Mouse (Mus musculus) adrenal gland, adult (tissue): ENCODE measurements around the gene Sult2a7.

Experiments used
- DNase-seq, 2 experiments: peaks; one replicate each; pipeline ENCODE4 v3.0.0; 2022 to 2023; ENCODE audit warnings: low spot score in 1 of 2; ENCODE audit not compliant: inconsistent age in 2 of 2

Gene Sult2a7

DNA sequence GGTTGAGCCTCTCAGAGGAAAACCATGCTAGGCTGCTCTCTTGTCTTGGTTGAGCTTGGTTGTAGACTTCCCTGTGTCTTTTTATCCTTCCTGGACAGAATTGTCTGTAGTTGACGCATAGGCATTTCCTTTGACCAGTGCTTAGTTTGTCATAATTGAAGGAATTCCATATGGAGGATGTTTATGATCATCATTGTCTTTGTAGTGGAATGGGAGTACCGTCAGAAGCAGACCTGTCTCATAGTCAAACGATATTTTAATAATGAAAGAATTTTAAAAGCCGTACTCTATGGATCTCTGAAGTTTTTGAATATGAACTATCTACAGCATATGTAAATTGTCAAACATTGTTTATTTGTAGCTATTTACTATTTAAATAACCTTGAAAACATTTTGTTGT, at the start of gene Sult2a7:
Gene Sult2a7, minus strand, starts transcription at position 101 of the 400 bp plus-strand sequence.
- no peak for DNase-seq

DNA sequence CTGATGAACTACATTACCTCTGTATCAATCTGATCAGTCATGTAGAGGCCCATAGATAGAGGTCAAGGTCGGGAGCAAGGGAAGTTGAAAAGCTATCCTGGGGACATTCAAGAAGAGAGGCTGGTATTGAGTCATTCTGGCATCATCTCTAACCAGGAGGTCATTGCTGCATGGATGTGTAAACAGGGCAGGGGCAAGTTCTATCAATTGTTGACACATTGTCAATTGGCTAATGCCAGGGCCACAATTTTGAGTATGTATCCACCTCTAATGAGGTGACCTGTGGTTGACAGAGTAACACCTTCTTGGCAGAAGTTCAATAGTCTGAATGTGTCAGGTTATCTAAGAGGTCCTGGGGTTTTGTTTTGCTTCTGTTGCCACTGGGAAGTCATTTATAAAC, 31.2 kb upstream of the Sult2a7 start:
- no peak for DNase-seq

DNA sequence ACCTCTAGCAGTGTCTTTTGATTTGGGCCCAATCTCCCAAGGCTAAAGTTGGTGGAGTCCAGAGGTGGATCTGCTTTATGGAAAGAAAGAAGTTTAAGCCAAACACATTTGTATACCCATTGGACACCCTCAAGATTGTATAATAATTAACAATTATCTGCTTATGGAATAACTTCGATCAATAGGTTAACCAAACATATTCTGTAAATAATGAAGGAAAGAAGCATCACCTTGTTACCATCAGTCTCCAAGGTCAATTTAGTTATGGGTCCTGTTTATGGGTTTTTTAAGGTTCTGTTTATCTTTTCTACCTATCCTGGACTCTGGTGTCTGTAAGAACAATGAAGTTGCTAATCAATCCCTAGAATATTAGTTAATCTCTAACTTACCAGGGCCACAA, 28.6 kb upstream of the Sult2a7 start:
- no peak for DNase-seq

DNA sequence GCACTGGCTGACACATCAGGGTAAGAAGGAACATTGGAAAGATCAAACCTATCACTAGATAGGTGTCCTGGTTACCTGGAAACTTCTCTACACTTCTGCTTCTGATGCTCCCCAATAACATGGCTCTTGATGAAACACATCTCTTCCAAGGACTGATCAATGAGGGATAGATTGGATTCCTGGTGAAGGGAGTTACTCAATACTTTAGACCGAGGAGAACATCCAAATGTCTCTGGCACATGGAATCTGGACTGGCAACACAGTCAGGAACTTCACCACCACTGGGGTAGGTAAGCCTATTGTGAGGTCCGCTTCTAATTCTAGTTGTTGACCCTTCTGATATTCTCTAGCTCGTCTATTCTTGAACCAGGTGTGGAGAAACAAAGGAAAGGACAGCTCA, 24.3 kb upstream of the Sult2a7 start:
- no peak for DNase-seq

DNA sequence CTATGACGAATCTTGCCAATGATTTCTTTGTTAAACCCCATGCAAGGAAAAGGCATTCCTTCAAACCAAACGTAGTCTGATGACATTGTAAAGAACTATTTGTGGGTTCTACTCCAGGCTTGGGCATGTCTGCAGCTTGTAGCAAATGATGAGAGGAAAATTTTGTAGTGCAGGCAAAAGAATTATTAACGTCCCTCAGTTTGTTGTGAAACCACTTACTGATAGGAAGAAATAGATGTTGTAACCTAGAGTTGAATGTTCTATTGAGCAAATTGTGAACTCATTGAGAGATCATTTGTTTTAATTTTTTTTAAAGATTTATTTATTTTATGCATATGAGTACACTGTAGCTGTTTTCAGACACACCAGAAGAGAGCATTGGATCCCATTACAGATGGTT, 1.1 kb downstream of the Sult2a7 start:
- DNase-seq = no peak

- no peak for DNase-seq
Observed at GRCm38 (mm10) chr7:14446534-14446933, 47.5 kb downstream of the Sult2a7 start, which contains the start of gene Sult2a8. TSS of gene Sult2a8 (minus strand) at chr7:14446769.

- DNase-seq = no peak
Observed at GRCm38 (mm10) chr7:14439581-14439980, 54.4 kb downstream of the Sult2a7 start.

DNA sequence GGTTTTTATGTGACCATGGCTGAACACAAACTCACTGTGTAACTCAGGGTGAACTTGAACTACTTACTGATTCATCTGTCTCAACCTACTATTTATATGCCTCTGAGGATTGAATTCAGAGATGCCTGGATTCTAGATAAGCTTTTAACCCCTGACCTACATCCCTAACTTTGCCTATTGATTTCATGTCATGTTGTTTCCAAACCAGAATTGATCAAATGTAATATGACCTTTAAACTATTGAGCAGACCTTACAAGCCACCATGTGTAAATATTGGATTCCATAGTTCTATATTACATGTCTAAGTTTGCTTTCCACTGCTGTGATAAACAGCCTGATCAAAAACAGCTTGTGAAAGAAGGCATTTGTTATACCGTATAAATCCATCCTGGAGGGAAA, 55.5 kb downstream of the Sult2a7 start:
- DNase-seq = no peak

GRCm38 (mm10) chr7:14438029-14438428, 56.0 kb downstream of the Sult2a7 start:
- DNase-seq = no peak
